Mouse (Mus musculus) stomach, postnatal 0 days (tissue): ENCODE measurements around the gene Abcc6.

Experiments
- CTCF ChIP-seq: IDR thresholded peaks from 2 replicates; pipeline ENCODE4 v1.5.1; 2016; ENCODE audit warnings: antibody characterized with exemption, low read depth, mild to moderate bottlenecking, moderate library complexity
- EP300 ChIP-seq: optimal IDR thresholded peaks from 2 replicates; pipeline ENCODE3; 2016; ENCODE audit warnings: antibody characterized with exemption

DNA sequence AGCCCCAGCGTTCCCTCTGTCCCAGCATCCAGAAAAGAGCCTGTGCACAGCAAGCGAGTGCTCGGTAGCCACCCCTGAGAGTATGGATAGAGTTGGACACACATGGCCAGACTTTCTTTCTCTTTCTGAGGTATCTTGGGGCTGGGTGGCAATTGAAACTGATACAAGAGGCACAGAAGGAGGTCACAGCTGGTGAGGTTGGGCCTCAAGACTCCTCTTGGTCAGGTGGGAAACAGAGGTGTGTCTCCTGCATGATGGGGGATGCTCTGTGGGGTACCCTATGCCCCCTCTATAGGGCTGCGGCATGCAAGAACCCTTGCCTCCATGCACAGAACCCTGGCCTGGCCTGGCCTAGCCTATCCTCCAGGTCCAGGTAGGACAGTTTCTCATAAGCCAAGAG, 29.5 kb downstream of the Abcc6 start:
- TF ChIP-seq CTCF (no peak), EP300 (no peak)
